Mouse (Mus musculus) stomach, embryonic 14.5 days (tissue): ENCODE measurements at regions not wholly inside any gene's neighbourhood (a gene's known extent, or its start where the extent isn't known, plus 50 kb on each side); places are given as distances from the start of the nearest gene placed in this dataset.

Experiments used
- ATAC-seq: fragments of 200-750 bp; cut with Nextera tagmentation; 2 replicates; pipeline ENCODE4 v1.8.0; 2017; ENCODE audit warnings: low read depth, moderate TSS enrichment; ENCODE audit not compliant: insufficient number of reproducible peaks, insufficient read depth, low FRiP score
- H3K27ac ChIP-seq: fragments of 300-500 bp; sonication (generic); 2 replicates; pipeline ENCODE4 v1.5.1; 2014; ENCODE audit warnings: mild to moderate bottlenecking, low read length, moderate library complexity, mixed read lengths
- H3K27me3 ChIP-seq: fragments of 300-500 bp; sonication (generic); 2 replicates; pipeline ENCODE4 v1.6.1; 2014; ENCODE audit warnings: low read length, control low read depth, mixed read lengths; ENCODE audit not compliant: control insufficient read depth, insufficient read depth
- H3K36me3 ChIP-seq: fragments of 300-500 bp; sonication (generic); 2 replicates; pipeline ENCODE4 v1.6.1; 2014; ENCODE audit warnings: mild to moderate bottlenecking, control low read depth, low read length, moderate library complexity, mixed read lengths; ENCODE audit not compliant: control insufficient read depth, insufficient read depth
- H3K4me1 ChIP-seq: fragments of 300-500 bp; sonication (generic); 2 replicates; pipeline ENCODE4 v1.6.1; 2014; ENCODE audit warnings: low read length, control low read depth, mixed read lengths; ENCODE audit not compliant: control insufficient read depth, insufficient read depth
- H3K4me2 ChIP-seq: fragments of 300-500 bp; sonication (generic); replicated peaks from 2 replicates; pipeline ENCODE4 v1.6.1; 2014; ENCODE audit warnings: low read depth, low read length, control low read depth
- H3K4me3 ChIP-seq: fragments of 300-500 bp; sonication (generic); 2 replicates; pipeline ENCODE4 v1.5.1; 2014; ENCODE audit warnings: low read depth, low read length, control low read depth
- H3K9ac ChIP-seq: fragments of 300-500 bp; sonication (generic); replicated peaks from 2 replicates; pipeline ENCODE4 v1.6.1; 2014; ENCODE audit warnings: low read depth, mild to moderate bottlenecking, control low read depth, low read length, moderate library complexity, mixed read lengths
- H3K9me3 ChIP-seq: fragments of 300-500 bp; sonication (generic); 2 replicates; pipeline ENCODE4 v1.6.1; 2016; ENCODE audit warnings: low read depth, low read length, control low read depth; ENCODE audit not compliant: control insufficient read depth
- WGBS: fragments of 180-500 bp; shearing (Covaris S2); extraction: QIAGEN DNeasy Blood & Tissue Kit; methylation state at CpG from one replicate; pipeline ENCODE4 v1.1.7; 2014; 5-methylcytosine and 5-hydroxymethylcytosine counted together

DNA sequence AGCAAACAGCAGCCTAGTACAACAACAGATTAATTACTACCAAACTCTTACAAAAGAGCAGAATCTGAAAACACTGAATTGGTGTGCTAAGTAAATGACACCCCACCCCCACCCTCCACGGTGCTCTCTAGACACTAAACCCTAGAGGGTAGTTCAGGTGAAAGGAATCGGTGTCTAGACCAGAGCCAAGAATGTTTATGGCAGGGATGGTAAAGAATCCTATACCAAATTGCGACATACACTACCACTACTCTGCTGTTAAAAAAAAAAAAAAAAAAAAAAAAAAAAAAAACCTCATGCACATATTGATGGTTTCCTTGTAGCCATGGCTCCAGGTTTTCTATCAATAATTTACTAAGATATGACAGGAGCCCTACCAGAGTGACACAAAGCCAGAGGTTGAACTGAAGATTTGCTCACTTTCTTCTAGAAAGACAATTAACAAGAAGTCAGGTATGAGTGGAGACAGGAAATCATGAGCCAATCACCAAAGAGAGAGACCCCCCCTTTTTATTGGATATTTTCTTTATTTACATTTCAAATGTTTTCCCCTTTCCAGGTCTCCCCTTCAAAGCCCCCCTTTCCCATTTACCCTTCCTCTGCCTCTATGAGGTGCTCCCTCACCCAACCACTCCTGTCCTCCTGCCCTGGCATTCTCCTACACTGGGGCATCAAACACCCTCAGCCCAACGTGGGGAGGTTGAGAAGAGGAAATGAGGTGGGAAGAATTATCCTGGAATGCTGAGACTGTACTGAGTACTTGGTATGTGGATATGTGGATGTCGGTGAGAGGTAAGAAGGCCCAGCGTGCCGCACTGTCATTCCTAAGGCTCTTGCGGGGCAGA lies 87.6 kb upstream of the Cerkl start:
- no peak for ATAC-seq
- H3K9ac ChIP-seq, result no peak overlapping the region
- H3K4me2 ChIP-seq, result no peak overlapping the region
- no peaks in the 10 kb centered on the region for H3K27me3 ChIP-seq
- H3K9me3 ChIP-seq, result no peaks in the 10 kb centered on the region
- WGBS, result 84% methylated on average over 8 of the region's 8 CpGs
- no peaks in the 10 kb centered on the region for H3K36me3 ChIP-seq
- H3K4me1 ChIP-seq, result peaks cover 26% of the 10 kb centered on the region; the same call in 1 of the 2 replicates
- peak overlapping the region; percentile 33; the same call in 1 of the 2 replicates for H3K27ac ChIP-seq
- no peak overlapping the region for H3K4me3 ChIP-seq

DNA sequence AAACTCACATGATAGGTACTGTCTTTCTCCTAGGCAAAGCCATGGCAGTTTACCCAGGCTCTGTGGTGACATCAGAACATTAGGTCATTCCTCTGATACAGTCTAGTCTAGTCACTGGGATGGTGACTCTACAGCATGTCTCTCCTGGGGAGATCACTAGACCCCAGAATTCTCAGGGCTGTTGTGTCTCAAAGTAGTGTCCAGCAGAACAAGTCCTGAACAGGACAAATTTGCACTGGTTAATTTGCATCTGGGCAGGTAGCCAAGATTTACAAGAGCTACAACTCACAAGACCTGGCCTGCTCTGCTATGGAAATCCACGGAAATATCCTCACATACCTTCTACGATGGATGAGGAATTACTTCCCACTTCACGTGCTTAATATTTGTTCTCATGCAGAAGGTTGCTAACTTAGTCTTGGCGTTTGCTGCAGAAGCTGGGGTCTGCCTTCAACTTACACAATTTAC lies 88.2 kb upstream of the Cerkl start:
- 0 out of 2 replicates have a peak, but pooled peaks have one; percentile 30 for ATAC-seq
- H3K4me1 ChIP-seq, result peaks cover 33% of the 10 kb centered on the region; the same call in 1 of the 2 replicates
- WGBS, result 35% methylated on average over 4 of the region's 4 CpGs
- no peaks in the 10 kb centered on the region for H3K27me3 ChIP-seq
- no peaks in the 10 kb centered on the region for H3K9me3 ChIP-seq
- H3K4me3 ChIP-seq, result no peak overlapping the region
- H3K36me3 ChIP-seq, result no peaks in the 10 kb centered on the region
- H3K4me2 ChIP-seq, result no peak overlapping the region
- H3K27ac ChIP-seq, result peak overlapping the region; percentile 33; the same call in 1 of the 2 replicates
- no peak overlapping the region for H3K9ac ChIP-seq

DNA sequence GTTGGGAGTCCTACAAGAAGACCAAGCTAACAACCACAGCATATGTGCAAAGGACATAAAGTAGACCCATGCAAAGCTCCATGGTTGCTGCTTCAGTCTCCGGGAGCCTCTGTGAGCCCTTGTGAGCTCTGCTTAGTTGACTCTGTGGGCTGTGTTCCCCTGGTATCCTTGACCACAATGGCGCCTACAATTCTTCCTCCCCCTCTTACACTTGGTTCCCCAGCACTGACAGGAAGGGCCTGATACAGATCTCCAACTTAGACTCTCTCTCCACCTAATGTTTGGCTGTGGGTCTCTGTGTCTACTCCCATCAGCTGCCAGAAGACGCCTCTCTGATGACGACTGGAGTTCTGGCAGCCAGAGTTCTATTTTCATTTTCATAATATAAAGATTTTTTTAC lies 88.9 kb upstream of the Itprid2 start:
- Histone ChIP-seq H3K9ac (no peak overlapping the region), H3K36me3 (no peaks in the 10 kb centered on the region), H3K9me3 (no peaks in the 10 kb centered on the region), H3K27me3 (no peaks in the 10 kb centered on the region), H3K4me1 (peaks cover 36% of the 10 kb centered on the region; the same call in 1 of the 2 replicates), H3K27ac (no peak overlapping the region), H3K4me2 (no peak overlapping the region), H3K4me3 (no peak overlapping the region)
- ATAC-seq, result no peak
- WGBS, result 83% methylated on average over 4 of the region's 4 CpGs

DNA sequence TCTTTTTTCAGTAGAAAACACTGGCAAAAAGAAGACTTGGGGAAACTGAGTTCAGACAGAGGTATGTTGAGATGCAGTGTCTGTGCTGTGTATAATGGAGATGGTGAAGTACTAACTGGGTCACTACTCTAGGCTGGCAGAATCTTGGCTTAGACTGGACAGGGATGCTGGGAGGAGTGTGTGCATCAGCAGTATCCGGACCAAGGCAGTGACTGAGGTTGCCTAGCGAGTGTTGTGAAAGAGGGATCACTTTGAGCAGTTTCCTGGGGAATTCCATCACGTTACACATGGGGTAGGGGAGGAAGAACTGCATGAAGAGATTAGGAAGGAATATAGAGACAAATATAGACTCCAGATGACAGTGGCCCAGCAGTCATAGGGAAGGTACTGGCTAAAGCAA lies 87.9 kb upstream of the Itprid2 start:
- H3K4me3 ChIP-seq, result no peak overlapping the region
- H3K9me3 ChIP-seq, result no peaks in the 10 kb centered on the region
- peak overlapping the region; percentile 7; the same call in 1 of the 2 replicates for H3K27ac ChIP-seq
- peaks cover 36% of the 10 kb centered on the region; the same call in 1 of the 2 replicates for H3K4me1 ChIP-seq
- 45% methylated on average over 3 of the region's 3 CpGs for WGBS
- H3K9ac ChIP-seq, result no peak overlapping the region
- no peak overlapping the region for H3K4me2 ChIP-seq
- no peaks in the 10 kb centered on the region for H3K27me3 ChIP-seq
- peak; percentile 29; the same call in 1 of the 2 replicates for ATAC-seq
- H3K36me3 ChIP-seq, result no peaks in the 10 kb centered on the region

DNA sequence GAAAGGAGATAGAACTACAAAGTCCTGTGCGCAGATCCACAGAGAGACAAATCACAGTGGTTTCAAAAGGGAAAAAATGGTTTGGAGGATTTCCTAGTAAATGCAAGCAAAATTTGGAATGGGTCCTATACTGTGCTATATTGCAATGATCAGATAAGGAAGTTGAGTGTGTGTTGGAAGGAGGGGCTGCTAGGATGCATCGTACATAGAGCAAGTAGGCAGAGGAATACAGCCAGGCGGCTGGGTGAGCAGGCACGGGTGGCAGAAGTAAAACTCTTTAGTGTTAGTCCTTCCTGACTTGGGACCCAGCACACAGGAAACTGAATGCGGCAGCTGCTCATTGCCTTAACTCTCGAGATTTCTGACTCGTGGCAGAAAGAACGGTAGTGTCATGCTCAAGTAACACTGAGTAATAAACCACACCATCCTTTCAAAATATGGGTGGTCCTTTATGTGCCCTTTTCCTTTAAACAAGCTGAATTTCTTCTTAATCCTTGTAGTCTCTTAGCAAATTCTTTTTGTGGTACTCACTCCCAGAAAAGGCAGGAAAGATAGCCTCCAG lies 87.0 kb upstream of the Itprid2 start:
- Histone ChIP-seq H3K36me3 (no peaks in the 10 kb centered on the region), H3K4me1 (peaks cover 33% of the 10 kb centered on the region; the same call in 1 of the 2 replicates), H3K27ac (peak overlapping the region; percentile 7; the same call in 1 of the 2 replicates), H3K27me3 (no peaks in the 10 kb centered on the region), H3K4me3 (no peak overlapping the region), H3K9ac (no peak overlapping the region), H3K4me2 (no peak overlapping the region), H3K9me3 (no peaks in the 10 kb centered on the region)
- WGBS, result 41% methylated on average over 8 of the region's 8 CpGs
- ATAC-seq, result peak; percentile 23; the same call in 1 of the 2 replicates

DNA sequence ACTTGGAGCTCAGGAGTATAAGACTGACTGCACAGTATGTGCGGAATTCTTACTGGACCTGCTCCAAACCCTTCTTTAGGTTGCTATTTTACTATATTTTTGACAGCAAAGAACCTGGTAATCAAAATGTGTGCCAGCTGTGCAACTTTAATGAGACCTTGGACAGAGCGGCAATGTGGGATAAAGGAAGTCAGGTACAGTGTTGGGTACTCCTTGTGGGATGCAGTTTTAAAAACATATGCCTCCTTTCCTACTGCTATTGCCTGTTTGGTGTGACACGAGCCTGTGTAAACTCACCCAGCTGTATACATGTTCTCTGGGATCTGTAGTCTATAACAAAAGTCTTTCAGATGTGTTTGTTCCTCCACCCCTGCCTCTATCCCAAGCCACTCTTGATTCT lies 85.4 kb upstream of the Itprid2 start:
- Histone ChIP-seq H3K4me1 (peaks cover 29% of the 10 kb centered on the region; the same call in 1 of the 2 replicates), H3K36me3 (no peaks in the 10 kb centered on the region), H3K4me2 (no peak overlapping the region), H3K9me3 (no peaks in the 10 kb centered on the region), H3K27ac (no peak overlapping the region; the same call in 1 of the 2 replicates), H3K9ac (no peak overlapping the region), H3K27me3 (no peaks in the 10 kb centered on the region), H3K4me3 (no peak overlapping the region)
- WGBS, result 64% methylated on average over 3 of the region's 3 CpGs
- ATAC-seq, result no peak

DNA sequence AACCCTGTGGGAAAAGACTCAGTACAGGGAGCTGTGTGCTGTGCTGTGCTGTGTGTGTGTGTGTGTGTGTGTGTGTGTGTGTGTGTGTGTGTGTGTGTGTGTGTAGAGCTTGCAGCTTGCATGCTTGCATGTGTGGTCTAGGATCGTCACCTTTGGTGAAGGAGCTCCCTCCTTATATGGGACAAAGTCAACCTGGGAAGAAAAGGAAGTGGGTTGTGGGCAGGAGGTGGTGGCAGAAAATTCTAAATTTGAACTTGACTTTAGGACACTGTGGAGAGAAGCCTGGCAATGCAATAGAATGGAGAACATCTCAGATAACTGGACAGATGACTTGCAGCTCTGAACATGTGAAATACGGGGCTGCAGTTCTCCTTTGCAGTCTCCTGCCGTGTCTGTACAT lies 84.7 kb upstream of the Itprid2 start:
- H3K4me2 ChIP-seq, result no peak overlapping the region
- no peak overlapping the region; the same call in 1 of the 2 replicates for H3K27ac ChIP-seq
- no peak overlapping the region for H3K9ac ChIP-seq
- peaks cover 27% of the 10 kb centered on the region; the same call in 1 of the 2 replicates for H3K4me1 ChIP-seq
- no peaks in the 10 kb centered on the region for H3K27me3 ChIP-seq
- no peak overlapping the region for H3K4me3 ChIP-seq
- H3K36me3 ChIP-seq, result no peaks in the 10 kb centered on the region
- H3K9me3 ChIP-seq, result no peaks in the 10 kb centered on the region
- 75% methylated on average over 3 of the region's 3 CpGs for WGBS
- ATAC-seq, result no peak

DNA sequence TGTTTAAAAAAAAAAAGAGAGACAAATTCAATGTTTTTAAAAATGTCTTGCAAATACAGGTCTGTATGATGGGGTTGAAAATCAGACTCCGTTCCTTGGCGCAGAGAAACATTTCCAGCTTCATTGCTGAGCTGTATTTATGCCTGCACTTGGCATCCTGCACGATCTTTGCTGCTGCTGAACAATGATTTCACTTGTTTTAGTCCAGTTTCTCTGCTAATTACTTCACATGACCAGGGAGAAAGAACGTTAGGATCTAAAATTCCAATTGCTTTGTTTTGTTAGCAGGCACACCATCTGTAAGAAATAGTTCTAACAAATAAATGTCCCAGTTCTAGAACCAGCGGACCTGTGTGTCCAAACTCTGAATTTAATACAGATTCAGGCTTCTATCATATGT lies 82.7 kb upstream of the Itprid2 start:
- 74% methylated on average over 5 of the region's 5 CpGs for WGBS
- no peak for ATAC-seq
- H3K27me3 ChIP-seq, result no peaks in the 10 kb centered on the region

More for the DNA sequence above, 82.7 kb upstream of the Itprid2 start:
- H3K9ac ChIP-seq, result no peak overlapping the region
- peaks cover 20% of the 10 kb centered on the region; the same call in 1 of the 2 replicates for H3K4me1 ChIP-seq
- no peaks in the 10 kb centered on the region for H3K36me3 ChIP-seq
- no peaks in the 10 kb centered on the region for H3K9me3 ChIP-seq
- no peak overlapping the region for H3K4me3 ChIP-seq
- H3K4me2 ChIP-seq, result no peak overlapping the region
- no peak overlapping the region for H3K27ac ChIP-seq
